Mouse (Mus musculus): ENCODE measurements around the gene Pgrmc1. TPM values are rescaled to one million over a fixed set of nuclear protein-coding genes. Genes with fewer than 3 reads are reported as not detected.

Gene Pgrmc1
- polyA plus RNA-seq, 1 experiment from 2014 or later, result 372 TPM

DNA sequence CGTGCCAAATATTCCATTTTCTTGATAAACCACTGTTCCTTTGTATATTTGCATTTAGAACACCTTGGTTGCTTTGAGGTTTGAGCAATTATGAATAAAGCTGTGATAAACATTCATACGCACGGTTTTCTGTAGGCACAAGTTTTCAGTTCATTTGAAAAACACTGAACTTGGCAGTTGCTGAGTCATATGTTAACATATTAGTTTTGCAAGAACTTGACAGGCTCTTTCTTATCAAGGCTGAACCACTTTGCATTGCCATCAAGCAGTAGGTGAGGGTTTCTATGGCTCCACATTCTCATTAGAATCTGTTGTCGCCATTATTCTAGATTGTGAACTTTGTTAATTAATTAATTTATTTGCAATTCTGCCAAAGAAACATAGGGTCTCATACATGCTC is 37.8 kb upstream of the Pgrmc1 start:
- Histone ChIP-seq H3K4me3 (ENCODE audit: low read depth, low read length) (no peak overlapping the region), H3K9me3 (ENCODE audit: low read length) (no peaks in the 10 kb centered on the region), H3K27me3 (ENCODE audit: insufficient read depth, low read length) (no peaks in the 10 kb centered on the region), H3K4me2 (ENCODE audit: low read depth, low read length) (no peak overlapping the region), H3K27ac (ENCODE audit: low read depth) (no peak overlapping the region), H3K4me1 (ENCODE audit: insufficient read depth) (no peaks in the 10 kb centered on the region), H3K36me3 (replicated peaks; ENCODE audit: insufficient read depth, low read length) (no peaks in the 10 kb centered on the region), H3K9ac (replicated peaks) (no peak overlapping the region)
- WGBS (ENCODE audit: insufficient replicate concordance), result 59% methylated on average over 4 of the region's 4 CpGs
- ATAC-seq (no peak), DNase-seq (no peak)
- TF ChIP-seq CTCF (IDR thresholded peaks at IDR 0.05; ENCODE audit: low read depth) (no peak), EP300 (IDR thresholded peaks at IDR 0.05; ENCODE audit: low read depth) (no peak)

DNA sequence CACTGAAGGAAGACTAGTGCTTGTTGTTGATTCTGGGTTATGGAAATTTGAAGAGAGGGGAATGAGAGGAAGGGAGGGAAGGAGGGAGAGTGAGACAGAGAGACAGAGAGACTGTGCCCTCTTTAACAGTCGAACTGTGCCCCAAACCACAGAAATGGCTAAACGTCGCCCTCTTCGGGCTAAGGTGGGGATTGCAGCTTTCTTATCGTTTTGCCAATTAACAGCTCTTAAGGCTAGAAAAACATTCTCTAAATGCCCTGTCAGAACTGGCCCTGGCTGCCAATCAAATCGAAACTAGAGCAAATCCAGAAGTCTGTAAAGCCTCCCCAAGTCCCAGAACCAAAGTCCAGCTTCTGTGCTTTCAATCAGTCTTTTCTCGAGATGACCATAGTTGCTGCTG is 36.4 kb upstream of the Pgrmc1 start:
- H3K4me1 ChIP-seq (ENCODE audit: insufficient read depth), result no peaks in the 10 kb centered on the region
- no peak for ATAC-seq
- H3K36me3 ChIP-seq (replicated peaks; ENCODE audit: insufficient read depth, low read length), result no peaks in the 10 kb centered on the region
- no peak overlapping the region for H3K4me3 ChIP-seq (ENCODE audit: low read depth, low read length)
- peak; percentile 79 for DNase-seq
- H3K9me3 ChIP-seq (ENCODE audit: low read length), result no peaks in the 10 kb centered on the region
- H3K27ac ChIP-seq (ENCODE audit: low read depth), result no peak overlapping the region
- peak overlapping the region; percentile 59 for H3K4me2 ChIP-seq (ENCODE audit: low read depth, low read length)
- no peaks in the 10 kb centered on the region for H3K27me3 ChIP-seq (ENCODE audit: insufficient read depth, low read length)
- no peak overlapping the region for H3K9ac ChIP-seq (replicated peaks)
- WGBS (ENCODE audit: insufficient replicate concordance), result 15% methylated on average over 7 of the region's 7 CpGs
- TF ChIP-seq EP300 (IDR thresholded peaks at IDR 0.05; ENCODE audit: low read depth) (no peak), CTCF (IDR thresholded peaks at IDR 0.05; ENCODE audit: low read depth) (peak; percentile 77)

DNA sequence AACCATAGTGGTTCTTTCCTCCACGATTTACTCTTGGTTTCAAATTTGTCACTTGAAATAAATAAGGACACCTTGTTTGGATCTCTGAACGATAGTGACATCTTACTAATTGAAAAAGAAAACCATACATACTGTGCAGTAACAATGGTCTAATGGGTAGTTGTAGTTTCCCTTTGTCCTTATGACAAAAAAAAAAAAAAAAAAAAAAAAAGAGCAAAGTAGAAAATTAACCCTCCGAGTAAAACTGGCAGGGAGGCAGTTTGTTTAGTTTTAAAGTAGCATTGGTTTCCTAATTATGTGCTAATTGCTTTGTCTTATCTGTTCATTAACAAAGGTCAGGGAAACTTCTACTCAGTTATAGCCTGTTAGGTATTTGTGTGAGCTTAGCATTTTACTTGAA is 35.9 kb upstream of the Pgrmc1 start:
- TF ChIP-seq EP300 (IDR thresholded peaks at IDR 0.05; ENCODE audit: low read depth) (no peak), CTCF (IDR thresholded peaks at IDR 0.05; ENCODE audit: low read depth) (no peak)

DNA sequence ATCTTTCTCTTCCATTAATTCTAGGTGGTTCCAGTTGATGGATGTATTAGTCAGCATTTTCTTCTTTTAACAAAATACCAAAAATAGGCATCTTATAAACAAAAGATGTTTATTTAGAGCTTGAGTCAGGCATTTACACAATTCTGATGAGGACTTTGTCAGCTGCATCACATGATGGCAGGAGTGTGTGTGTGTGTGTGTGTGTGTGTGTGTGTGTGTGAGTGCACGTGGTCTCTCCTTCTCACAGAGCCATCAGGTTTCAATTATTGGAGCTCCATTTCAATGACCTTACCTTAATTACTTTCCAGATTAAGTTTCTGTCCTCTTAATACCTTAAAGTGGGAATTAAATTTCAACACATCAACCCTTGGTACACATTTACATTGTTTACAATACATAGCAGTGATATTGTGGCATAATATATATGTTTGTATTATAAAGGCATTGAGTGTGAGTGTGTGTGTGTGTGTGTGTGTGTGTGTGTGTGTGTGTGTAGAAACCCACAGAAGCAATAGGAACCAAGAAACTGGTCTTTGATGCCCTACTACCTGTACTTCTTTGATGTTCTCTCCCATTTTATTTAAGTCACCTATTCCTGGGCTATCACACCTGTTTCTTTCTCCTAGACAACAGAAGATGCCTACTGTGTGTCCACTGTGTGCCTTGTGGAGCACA is 11.2 kb upstream of the Pgrmc1 start:
- ATAC-seq (no peak), DNase-seq (no peak)

More for the DNA sequence above, 35.9 kb upstream of the Pgrmc1 start:
- Histone ChIP-seq H3K27ac (ENCODE audit: low read depth) (no peak overlapping the region), H3K9me3 (ENCODE audit: low read length) (no peaks in the 10 kb centered on the region), H3K36me3 (replicated peaks; ENCODE audit: insufficient read depth, low read length) (no peaks in the 10 kb centered on the region), H3K4me1 (ENCODE audit: insufficient read depth) (no peaks in the 10 kb centered on the region), H3K4me2 (ENCODE audit: low read depth, low read length) (peak overlapping the region; percentile 59), H3K4me3 (ENCODE audit: low read depth, low read length) (no peak overlapping the region), H3K27me3 (ENCODE audit: insufficient read depth, low read length) (no peaks in the 10 kb centered on the region), H3K9ac (replicated peaks) (no peak overlapping the region)
- WGBS (ENCODE audit: insufficient replicate concordance), result 24% methylated on average over 3 of the region's 3 CpGs
- DNase-seq, result no peak
- ATAC-seq, result no peak

DNA sequence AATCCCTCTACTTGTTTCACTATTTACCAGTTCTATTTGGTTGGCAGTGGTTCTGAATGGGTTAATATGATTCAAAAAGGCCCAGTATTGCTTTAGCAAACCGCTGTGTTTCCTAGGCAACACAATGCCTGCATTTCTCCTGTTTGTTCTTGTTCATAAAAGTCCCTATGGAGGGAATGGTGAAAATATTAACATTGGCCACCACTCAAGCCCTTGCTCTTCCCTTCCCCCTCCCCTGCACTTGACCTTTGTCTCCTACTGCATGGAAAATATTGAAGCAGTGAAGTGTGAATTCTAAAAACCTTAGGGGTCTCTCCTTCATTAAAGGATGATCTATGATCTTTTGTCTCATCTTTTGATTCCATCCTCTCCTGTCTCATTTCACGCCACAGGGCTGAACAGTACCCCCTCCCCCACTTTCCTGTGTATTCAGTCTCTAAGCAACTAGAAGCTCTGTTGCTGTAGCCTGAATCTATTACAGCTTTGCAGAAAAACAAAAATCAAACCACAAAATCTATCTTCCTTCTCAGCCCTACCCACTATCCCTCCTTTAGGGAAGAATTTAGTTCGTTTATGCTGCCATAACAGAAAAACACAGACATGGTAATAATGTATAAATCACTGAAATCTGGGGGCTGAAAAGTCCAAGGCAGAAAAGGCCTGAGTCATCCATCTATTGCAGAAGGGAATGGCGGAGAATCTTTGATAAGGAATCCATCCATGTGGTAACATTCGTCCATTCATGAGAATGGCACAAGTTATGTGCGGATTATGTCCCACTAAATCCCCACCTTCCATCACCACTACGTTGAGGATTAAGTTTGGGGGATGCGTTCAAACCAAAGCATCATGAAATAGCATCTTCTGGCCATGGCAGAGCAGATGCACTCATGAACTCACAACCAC is 10.4 kb upstream of the Pgrmc1 start:
- H3K4me1 ChIP-seq (ENCODE audit: insufficient read depth), result no peaks in the 10 kb centered on the region
- DNase-seq (peak; percentile 20), ATAC-seq (peak; percentile 60)
- no peak for TF ChIP-seq EP300 (IDR thresholded peaks at IDR 0.05; ENCODE audit: low read depth)
- no peak for TF ChIP-seq CTCF (IDR thresholded peaks at IDR 0.05; ENCODE audit: low read depth)
- WGBS (ENCODE audit: insufficient replicate concordance), result 68% methylated on average over 8 of the region's 8 CpGs
- H3K27ac ChIP-seq (ENCODE audit: low read depth), result peak overlapping the region; percentile 55
- H3K36me3 ChIP-seq (replicated peaks; ENCODE audit: insufficient read depth, low read length), result no peaks in the 10 kb centered on the region
- no peaks in the 10 kb centered on the region for H3K27me3 ChIP-seq (ENCODE audit: insufficient read depth, low read length)
- no peaks in the 10 kb centered on the region for H3K9me3 ChIP-seq (ENCODE audit: low read length)
- no peak overlapping the region for H3K4me3 ChIP-seq (ENCODE audit: low read depth, low read length)
- H3K9ac ChIP-seq (replicated peaks), result no peak overlapping the region
- no peak overlapping the region for H3K4me2 ChIP-seq (ENCODE audit: low read depth, low read length)

More for the DNA sequence above, 11.2 kb upstream of the Pgrmc1 start:
- no peaks in the 10 kb centered on the region for H3K27me3 ChIP-seq (ENCODE audit: insufficient read depth, low read length)
- no peak overlapping the region for H3K4me2 ChIP-seq (ENCODE audit: low read depth, low read length)
- H3K9ac ChIP-seq (replicated peaks), result no peak overlapping the region
- 55% methylated on average over 1 of the region's 1 CpGs for WGBS (ENCODE audit: insufficient replicate concordance)
- peak overlapping the region; percentile 4; the same call in 1 of the 2 replicates for H3K27ac ChIP-seq (ENCODE audit: low read depth)
- H3K9me3 ChIP-seq (ENCODE audit: low read length), result no peaks in the 10 kb centered on the region
- H3K4me1 ChIP-seq (ENCODE audit: insufficient read depth), result no peaks in the 10 kb centered on the region
- H3K36me3 ChIP-seq (replicated peaks; ENCODE audit: insufficient read depth, low read length), result no peaks in the 10 kb centered on the region
- TF ChIP-seq CTCF (IDR thresholded peaks at IDR 0.05; ENCODE audit: low read depth) (no peak), EP300 (IDR thresholded peaks at IDR 0.05; ENCODE audit: low read depth) (no peak)
- no peak overlapping the region for H3K4me3 ChIP-seq (ENCODE audit: low read depth, low read length)

DNA sequence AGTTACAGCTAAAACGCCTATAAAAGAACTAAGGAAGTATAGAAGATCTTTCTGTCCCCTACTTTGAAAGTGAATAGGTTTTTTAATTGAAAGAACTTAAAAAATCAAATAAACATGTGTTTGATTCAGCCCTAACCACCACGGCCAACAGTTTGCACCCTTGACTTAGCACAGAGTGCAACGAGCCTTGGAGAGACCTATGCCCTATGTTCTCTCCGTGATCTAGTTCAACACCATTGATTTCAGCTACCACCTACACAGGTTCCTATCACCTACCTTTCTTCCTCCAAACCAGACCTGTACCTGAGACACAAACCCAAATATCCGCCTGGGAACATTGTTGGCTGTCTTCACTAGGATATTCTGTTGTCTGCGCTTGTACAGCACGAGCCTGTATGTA is 7.7 kb upstream of the Pgrmc1 start:
- H3K9ac ChIP-seq (replicated peaks), result no peak overlapping the region

More for the DNA sequence above, 7.7 kb upstream of the Pgrmc1 start:
- Histone ChIP-seq H3K4me2 (ENCODE audit: low read depth, low read length) (peak overlapping the region; percentile 35; the same call in 1 of the 2 replicates), H3K27me3 (ENCODE audit: insufficient read depth, low read length) (no peaks in the 10 kb centered on the region), H3K27ac (ENCODE audit: low read depth) (peak overlapping the region; percentile 81), H3K4me1 (ENCODE audit: insufficient read depth) (no peaks in the 10 kb centered on the region), H3K9me3 (ENCODE audit: low read length) (no peaks in the 10 kb centered on the region), H3K4me3 (ENCODE audit: low read depth, low read length) (no peak overlapping the region), H3K36me3 (replicated peaks; ENCODE audit: insufficient read depth, low read length) (no peaks in the 10 kb centered on the region)
- TF ChIP-seq EP300 (IDR thresholded peaks at IDR 0.05; ENCODE audit: low read depth) (no peak), CTCF (IDR thresholded peaks at IDR 0.05; ENCODE audit: low read depth) (no peak)
- DNase-seq, result no peak
- 62% methylated on average over 7 of the region's 7 CpGs for WGBS (ENCODE audit: insufficient replicate concordance)
- ATAC-seq, result peak; percentile 73; the same call in 1 of the 2 replicates
